Mouse (Mus musculus) mouse trophoblast stem cell (cell line): ENCODE measurements at regions not wholly inside any gene's neighbourhood (a gene's known extent, or its start where the extent isn't known, plus 50 kb on each side); places are given as distances from the start of the nearest gene placed in this dataset.

Experiments
- in situ Hi-C, 2 experiments: fragments of 300-500 bp; cut with MseI, MboI; formaldehyde crosslinking; loops; 2 replicates in 1 of 2; 3 replicates in 1 of 2; pipeline ENCODE4 v1.15.1; 2025

DNA sequence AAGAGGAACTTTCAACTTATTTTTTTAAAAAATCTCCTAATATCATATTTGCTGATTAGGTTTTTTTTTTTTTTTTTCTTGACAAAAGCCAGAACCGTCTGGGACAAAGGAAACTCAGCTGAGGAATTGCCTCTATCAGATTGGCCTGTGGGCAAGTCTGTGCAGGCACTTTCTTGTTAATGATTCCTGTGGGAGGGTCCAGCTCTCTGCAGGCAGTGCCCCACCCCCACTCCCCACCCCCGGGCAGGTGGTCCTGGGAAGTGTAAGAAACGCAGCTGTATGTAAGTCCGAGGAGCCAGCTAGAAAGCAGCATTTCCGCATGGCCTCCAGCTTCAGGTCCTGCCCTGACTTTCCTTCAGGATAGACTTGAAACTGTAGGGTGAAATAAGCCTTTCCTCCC lies 377.7 kb downstream of the Sox2 start:
- in situ Hi-C loops = no loop called here

- in situ Hi-C loops = no loop called here
Measured at GRCm38 (mm10) chr3:35029924-35030323, 379.7 kb downstream of the Sox2 start.

DNA sequence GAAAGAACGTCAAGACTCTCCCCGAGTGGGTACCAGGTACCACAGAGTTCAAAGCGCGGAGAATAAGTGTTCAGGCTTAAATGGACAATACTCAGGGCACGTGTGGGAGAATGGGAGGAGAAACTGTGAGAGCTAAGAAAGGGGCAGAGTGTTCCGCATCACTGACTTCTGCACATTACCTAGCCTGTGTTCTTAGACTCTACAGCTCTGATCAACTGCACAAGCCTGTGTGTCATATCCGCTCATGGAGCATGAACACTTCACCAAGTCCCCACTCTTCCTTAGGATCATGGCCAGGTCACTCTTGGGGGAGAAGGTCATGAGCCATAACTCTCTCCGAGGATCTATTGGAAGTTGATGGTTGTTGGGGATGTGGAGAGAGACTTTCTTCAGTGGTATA lies 383.4 kb downstream of the Sox2 start:
- in situ Hi-C loops = no loop called here

GRCm38 (mm10) chr3:35035234-35035633 lies 385.0 kb downstream of the Sox2 start:
- in situ Hi-C loops = no loop called here

- in situ Hi-C loops = no loop called here
Measured at GRCm38 (mm10) chr3:35043705-35044104, 393.5 kb downstream of the Sox2 start.

DNA sequence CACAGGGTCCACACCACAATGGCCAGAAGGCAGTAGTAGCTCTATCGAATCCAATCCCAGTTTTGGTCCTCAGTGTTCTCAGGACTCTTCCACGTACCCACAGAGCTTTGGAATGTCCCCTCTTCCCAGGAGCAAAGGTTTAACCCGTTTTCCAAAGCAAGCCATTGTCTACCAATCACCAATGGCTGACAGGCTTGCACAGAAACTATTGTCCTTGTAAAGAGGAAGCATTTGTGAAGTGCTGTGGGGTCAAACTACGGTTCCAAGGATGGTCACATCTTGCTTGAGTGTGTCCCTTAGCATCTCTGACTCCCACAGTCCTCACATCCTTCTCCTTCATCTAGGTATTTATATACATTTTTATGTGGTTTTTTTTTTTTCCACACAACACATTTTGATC lies 409.2 kb downstream of the Sox2 start:
- in situ Hi-C loops = no loop called here

DNA sequence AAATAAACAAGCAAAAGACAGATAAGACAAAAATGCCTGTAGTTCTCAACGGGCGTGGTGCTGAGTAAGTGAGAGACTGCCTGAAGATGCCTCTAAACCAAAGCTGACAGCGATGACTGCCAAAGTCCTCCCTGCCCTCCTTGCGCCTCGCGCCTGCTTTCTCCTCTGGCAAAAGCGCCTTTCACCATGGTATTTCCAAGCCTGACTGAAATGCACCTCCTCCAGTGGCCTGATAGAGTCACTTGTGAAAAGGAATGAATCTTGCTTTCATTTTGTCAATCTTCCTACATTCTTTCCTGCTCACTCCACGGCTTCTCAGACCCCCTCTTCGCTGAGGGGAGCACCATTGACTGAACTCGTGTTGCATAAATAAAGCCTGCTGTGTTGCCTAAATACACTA lies 409.8 kb downstream of the Sox2 start:
- in situ Hi-C loops = no loop called here

GRCm38 (mm10) chr3:35066824-35067223 lies 416.6 kb downstream of the Sox2 start:
- in situ Hi-C loops = no loop called here

- in situ Hi-C loops = no loop called here
Measured at GRCm38 (mm10) chr3:35068586-35068985, 418.4 kb downstream of the Sox2 start.

- in situ Hi-C loops = no loop called here
Measured at GRCm38 (mm10) chr3:35071046-35071445, 420.8 kb downstream of the Sox2 start.

DNA sequence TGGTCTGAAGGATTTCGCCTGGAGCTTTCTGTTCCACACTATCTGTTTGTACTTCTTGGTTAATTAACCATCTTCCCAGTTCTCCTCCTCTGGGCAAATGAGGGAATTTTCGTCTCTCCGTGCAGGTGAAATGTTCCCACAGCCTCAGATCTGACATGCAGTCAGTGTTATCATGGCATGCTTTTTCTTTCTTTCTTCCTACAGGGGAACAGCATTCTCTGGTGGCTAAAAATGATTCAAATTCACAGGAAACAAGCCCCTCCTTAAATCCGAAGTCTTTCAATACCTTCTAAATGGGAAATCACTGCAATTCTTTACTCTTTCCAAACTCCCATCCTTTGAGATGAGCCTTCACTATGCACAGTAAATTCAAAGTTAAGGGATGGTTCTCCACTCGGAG lies 429.7 kb downstream of the Sox2 start:
- in situ Hi-C loops = no loop called here

DNA sequence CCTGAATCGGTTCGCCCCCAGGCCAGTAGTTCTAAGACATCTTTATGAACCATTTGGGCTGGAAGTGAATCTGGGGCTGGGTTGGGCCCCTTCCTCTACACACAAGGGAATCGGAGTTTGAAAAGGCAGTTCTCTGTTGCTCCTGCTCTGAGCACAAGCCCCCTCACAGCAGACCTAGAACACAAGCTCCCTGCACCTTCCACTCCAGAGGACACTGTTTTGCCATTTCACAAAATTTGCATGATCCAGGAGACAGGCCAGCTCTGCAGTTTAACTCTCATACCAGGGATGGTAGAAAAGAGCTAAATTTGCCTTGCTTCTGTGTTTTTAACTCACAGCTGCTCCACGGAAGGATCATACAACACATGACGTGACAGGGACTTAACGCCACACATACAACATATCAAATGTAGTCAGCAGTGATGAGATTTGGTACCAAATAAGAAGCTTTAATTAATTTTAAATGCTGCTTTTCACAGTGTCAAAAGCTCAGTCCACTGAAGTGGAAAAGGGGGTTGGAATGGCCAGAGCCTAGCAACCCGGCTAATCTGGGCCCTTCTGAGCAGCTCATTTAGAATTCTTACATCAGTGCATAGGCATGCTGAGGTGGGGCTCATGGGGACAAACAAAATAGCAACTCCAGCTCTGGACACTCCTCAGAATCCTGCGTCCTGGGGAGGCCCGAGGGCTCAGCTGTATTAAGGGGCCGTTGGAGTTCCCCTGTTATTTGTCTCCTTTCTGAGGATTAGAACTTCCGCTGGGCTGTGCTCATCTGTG lies 434.1 kb downstream of the Sox2 start:
- in situ Hi-C loops = no loop called here

GRCm38 (mm10) chr3:35088241-35089080 lies 438.3 kb downstream of the Sox2 start:
- in situ Hi-C loops = no loop called here

GRCm38 (mm10) chr3:35090496-35091133 lies 440.4 kb downstream of the Sox2 start:
- in situ Hi-C loops = loop anchor here in 1 of 2 experiments (10.0 kb wide), 1 partner anchor 306 kb away; no protein-coding TSS in a partner anchor

- in situ Hi-C loops = loop anchor here in 1 of 2 experiments (10.0 kb wide), 1 partner anchor 308 kb away; no protein-coding TSS in a partner anchor
Measured at GRCm38 (mm10) chr3:35093001-35093400, 442.8 kb downstream of the Sox2 start.

- in situ Hi-C loops = loop anchor here in 1 of 2 experiments (10.0 kb wide), 1 partner anchor 310 kb away; no protein-coding TSS in a partner anchor
Measured at GRCm38 (mm10) chr3:35095221-35095620, 445.0 kb downstream of the Sox2 start.

DNA sequence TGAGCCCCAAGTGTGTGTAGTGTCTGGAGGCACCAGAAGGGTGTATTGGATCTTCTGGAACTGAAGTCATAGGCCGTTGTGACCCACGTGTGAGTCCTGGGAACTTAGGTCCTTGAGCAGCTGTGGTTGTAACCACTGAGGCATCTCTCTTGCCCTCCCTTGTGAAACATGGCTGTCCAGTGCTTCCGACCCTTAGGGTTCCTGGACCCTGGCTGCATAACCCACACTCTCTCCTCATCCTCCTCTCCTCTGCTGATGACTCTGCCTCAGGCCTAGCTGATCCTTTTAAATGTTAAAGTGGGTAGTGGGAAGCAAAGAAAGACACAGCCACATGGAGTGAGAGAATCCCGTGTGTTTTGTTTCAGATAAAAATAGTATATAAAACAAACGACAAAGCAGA lies 446.2 kb downstream of the Sox2 start:
- in situ Hi-C loops = loop anchor here in 1 of 2 experiments (10.0 kb wide), 1 partner anchor 312 kb away; no protein-coding TSS in a partner anchor

- in situ Hi-C loops = loop anchor here in 1 of 2 experiments (10.0 kb wide), 1 partner anchor 313 kb away; no protein-coding TSS in a partner anchor
Measured at GRCm38 (mm10) chr3:35097766-35098165, 447.6 kb downstream of the Sox2 start.

GRCm38 (mm10) chr3:35099226-35099625 lies 449.0 kb downstream of the Sox2 start:
- in situ Hi-C loops = loop anchor here in 1 of 2 experiments (10.0 kb wide), 1 partner anchor 314 kb away; no protein-coding TSS in a partner anchor

DNA sequence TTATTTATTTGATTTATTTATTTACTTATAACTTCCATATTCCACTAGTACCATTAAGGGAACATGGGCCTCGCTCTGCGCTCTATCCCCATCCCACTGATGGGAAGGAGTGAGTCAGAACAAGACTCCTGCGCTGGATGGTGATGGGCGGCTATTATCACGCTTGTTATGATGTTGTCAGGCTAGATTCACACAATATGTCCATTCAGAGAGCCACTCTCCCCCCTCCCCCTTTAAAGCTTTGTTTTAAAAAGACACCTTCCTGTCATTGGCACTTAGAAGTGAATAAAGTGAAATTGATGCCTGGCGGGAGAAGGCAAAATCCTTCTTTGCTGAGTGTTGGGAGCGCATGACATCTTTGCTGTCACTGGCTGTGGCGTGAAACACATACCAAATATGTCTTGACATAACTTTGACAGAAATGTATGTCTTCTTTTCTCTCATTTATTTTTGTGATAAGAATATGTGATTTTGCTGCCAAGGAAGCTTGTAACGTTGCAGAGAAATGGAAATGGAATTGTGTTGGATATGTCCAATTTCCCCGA lies 449.7 kb downstream of the Sox2 start:
- in situ Hi-C loops = loop anchor here (10.0 to 25.0 kb wide), 4 partner anchors 313 to 455 kb away; no protein-coding TSS in a partner anchor

GRCm38 (mm10) chr3:35101286-35101685 lies 451.1 kb downstream of the Sox2 start:
- in situ Hi-C loops = loop anchor here (10.0 to 25.0 kb wide), 3 partner anchors 314 to 456 kb away; no protein-coding TSS in a partner anchor
